Mouse (Mus musculus): Measurements from ENCODE around the gene Kif5a.

Kif5a gene

GRCm38 (mm10) chr10:127178286-127179027, 84.7 kb downstream of the Kif5a start:
- peak in 1 of 2 experiments; percentile 48 for DNase-seq (ENCODE audit: inconsistent age in 2 of 2, low spot score in 1 of 2)

- DNase-seq (ENCODE audit: inconsistent age in 2 of 2, low spot score in 1 of 2), result peak; percentile 66 to 89
Observed at GRCm38 (mm10) chr10:127177719-127178118, 85.4 kb downstream of the Kif5a start.

GRCm38 (mm10) chr10:127177235-127177634, 85.9 kb downstream of the Kif5a start:
- DNase-seq (ENCODE audit: inconsistent age in 2 of 2, low spot score in 1 of 2), result no peak

GRCm38 (mm10) chr10:127176756-127177155, 86.4 kb downstream of the Kif5a start:
- peak in 1 of 2 experiments; percentile 16 for DNase-seq (ENCODE audit: inconsistent age in 2 of 2, low spot score in 1 of 2)

DNA sequence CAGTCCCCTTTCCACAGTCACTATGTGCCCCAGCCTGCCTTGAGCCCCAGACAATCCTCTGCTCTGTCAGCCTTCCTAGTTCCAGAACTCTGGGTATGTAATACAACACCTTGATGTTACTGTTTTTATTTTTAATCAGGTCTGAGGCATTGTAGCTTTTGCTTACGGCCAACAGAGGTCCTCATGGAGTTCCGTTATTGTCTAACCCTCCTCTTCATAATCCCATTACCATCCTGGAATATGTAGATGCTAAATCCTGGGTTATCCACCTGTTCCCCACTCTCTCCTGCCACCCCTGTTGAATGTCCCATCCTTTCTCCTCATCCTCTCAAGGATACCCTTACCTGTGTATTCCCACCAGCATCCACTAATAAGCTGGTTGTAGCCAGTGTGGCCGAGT, 86.9 kb downstream of the Kif5a start:
- DNase-seq (ENCODE audit: inconsistent age in 2 of 2, low spot score in 1 of 2), result no peak
